Mouse (Mus musculus): Measurements from ENCODE around the gene Eme2. TPM values are rescaled to one million over a fixed set of nuclear protein-coding genes. Genes with fewer than 3 reads are reported as not detected.
"Not testable (repeated sequence)": the region's sequence is repeated elsewhere in the genome, so short reads cannot be mapped to it uniquely, and the experiment has no call there.

Gene Eme2
- total RNA-seq (2021), result 10 to 100 TPM; 17.5 to 17.9 TPM
- long read RNA-seq, experiment 1, full-length matches to known transcripts, result 15 of 24 reads
- long read RNA-seq, experiment 1, partial matches to known transcripts, result 2 of 24 reads
- long read RNA-seq, experiment 1, other reads (novel, unspliced or antisense), result 7 of 24 reads
- long read RNA-seq, experiment 2, full-length matches to known transcripts, result 12 of 20 reads
- long read RNA-seq, experiment 2, partial matches to known transcripts, result 2 of 20 reads
- long read RNA-seq, experiment 2, other reads (novel, unspliced or antisense), result 6 of 20 reads

DNA sequence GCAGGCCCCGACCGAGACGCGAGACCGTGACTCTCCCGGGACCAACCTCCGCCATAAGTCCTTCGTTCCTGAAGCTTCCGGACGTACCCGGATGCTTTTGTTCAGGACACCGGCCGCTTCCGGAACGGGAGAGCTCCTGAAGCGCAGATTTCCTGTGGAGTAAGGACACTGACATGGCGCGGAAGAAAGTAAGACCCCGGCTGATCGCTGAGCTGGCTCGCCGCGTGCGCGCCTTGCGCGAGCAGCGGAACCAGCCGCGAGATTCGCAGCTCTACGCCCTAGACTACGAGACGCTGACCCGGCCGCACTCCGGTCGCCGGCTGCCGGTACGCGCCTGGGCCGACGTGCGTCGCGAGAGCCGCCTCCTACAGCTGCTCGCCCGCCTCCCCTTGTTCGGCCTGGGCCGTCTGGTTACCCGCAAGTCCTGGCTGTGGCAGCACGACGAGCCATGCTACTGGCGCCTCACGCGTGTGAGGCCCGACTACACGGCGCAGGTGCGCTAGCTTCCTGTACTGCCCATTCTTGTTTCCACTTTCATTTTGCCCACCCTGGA lies at the start of gene Eme2, which contains the start of gene Mrps34:
Gene Eme2 (minus strand): TSS at position 93 of the 553 bp plus-strand sequence.
Gene Mrps34 (plus strand): TSS at position 122 of the 553 bp plus-strand sequence.
- intact Hi-C loops (cut with DNase I), result no loop called here
- DNase-seq, result peak; percentile 78 to 87

DNA sequence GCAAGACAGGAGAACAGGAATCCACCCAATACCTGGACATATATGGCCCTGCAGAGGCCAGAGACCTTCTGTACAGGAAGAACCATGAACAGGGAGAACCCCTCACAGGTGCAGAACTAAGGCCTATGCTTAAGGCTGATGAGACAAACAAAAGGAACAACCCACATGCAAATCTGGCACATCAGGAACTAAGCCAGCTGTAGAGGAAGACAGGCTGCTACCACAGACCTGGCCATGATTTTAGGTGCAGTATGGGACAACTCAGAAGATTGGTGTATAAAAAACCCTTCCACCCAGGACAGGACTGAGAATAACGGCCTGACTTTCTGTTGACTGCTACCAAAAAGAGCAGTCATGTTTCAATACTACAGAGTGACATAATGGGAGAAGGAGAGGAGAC lies 48.7 kb upstream of the Eme2 start:
- intact Hi-C loops (cut with DNase I); DNase-seq: not testable (repeated sequence)

DNA sequence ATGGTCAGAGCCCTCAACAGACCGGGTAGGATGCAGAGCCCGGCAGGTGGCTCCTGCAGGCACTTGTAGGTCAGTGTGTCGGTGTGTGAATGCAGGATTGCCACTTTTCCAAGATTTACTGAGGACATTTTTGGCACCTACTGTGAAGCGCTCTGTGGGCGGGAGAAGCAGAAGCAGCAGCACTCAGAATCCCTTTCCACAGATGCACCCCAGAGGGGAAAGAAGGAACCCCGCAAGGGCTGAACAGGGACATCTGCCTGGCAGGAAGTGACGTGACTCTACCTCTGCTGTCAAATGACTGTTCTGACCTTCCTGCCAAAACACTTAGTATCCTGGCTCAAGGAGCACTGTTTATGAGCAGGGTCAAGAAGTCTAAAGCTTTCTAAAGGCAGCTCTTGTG lies 48.1 kb upstream of the Eme2 start:
- intact Hi-C loops (cut with DNase I), result no loop called here
- DNase-seq, result no peak

DNA sequence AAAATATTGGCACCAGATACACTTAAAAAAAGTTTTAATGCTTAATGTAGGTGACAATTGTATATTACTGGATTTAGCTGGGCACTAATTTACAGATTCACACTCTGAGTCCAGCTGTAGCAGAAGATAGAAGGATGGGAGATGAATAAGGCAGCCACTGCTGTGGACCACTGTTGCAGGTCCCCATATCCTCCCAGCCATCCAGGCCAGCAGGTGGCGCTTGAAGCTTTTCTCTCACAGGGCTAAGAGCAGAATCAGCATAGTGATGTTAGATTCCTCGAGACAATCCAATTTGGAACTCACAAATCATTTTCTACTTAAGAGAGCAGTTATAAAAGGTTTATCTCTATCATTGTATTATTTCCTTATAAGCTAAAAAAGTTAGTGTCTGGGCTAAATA lies 47.6 kb upstream of the Eme2 start:
- DNase-seq, result peak; percentile 36 to 53

DNA sequence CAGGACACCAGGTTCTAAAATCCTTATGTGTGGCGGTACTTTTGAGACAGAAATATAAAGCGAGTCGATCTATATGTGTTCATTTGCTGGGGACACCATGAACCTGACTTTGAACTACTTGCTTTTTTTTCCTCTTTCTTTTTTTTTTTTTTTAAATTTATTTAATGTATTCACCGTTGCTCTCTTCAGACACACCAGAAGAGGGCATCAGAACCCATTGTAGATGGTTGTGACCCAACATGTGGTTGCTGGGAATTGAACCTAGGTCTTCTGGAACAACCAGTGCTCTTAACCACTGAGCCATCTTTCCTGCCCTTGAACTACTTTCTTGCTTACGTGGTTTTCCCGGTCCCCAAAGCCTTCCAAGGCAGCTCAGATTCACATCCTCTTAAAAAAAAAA lies 42.4 kb upstream of the Eme2 start:
- intact Hi-C loops (cut with DNase I), result loop anchor here (10.0 kb wide), 1 partner anchor 338 kb away; the partner anchor contains the start of gene Ube2i
- DNase-seq, result no peak

More for the DNA sequence above, 47.6 kb upstream of the Eme2 start:
- intact Hi-C loops (cut with DNase I), result loop anchor here (1.0 kb wide), 1 partner anchor 74 kb away; the partner anchor contains the start of gene Ift140

DNA sequence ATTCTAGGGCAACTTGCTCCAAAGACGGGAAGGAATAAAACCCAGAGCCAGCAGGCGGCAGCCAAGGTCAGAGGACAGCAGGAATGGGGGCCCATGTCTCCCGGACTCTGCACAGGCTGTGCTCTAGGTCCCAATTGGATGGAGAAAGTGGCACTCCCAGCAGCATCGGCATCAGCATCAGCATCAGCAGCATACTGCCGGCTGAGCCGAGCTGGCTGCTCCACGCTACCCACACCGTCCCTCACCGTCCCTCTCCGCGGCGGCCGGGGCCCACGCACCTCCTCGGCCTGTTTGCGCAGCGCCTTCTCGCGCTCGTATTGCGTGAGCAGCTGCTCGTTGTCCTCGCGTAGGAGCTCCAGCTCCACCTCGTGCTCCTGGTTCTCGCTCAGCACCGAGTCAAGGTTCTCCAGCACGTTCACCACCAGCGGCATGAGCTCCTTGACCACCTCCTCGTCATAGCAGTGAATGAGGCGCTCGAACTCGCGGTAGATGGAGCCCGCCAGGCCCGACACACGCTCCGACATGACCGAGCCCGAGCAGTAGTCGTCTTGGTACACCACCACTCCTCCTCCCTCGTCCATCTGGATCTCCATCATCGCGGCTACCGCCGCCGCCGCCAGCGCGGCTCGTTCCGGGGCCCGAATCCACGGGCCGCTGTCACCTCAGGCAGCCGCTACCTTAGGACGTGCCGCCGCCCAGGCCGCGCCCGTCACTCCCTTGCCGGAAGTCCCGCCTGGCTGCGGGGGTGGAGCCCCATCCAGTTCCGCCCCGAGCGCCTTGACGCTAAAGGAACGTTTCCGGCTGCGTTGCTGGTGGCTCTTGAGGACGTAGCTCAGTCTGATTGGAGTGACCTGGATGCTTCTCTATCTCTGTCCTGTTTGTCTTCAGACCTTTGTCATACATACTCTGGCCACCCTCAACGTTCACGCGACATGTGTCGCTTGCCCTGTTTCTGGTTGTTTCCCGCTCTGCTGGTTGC lies 41.7 kb upstream of the Eme2 start, which contains the start of gene Mapk8ip3:
Gene Mapk8ip3 (minus strand): TSS at position 719 of the 979 bp plus-strand sequence.
- intact Hi-C loops (cut with DNase I), result loop anchor here (10.0 kb wide), 1 partner anchor 338 kb away; the partner anchor contains the start of gene Ube2i
- DNase-seq, result peak; percentile 96 to 98

DNA sequence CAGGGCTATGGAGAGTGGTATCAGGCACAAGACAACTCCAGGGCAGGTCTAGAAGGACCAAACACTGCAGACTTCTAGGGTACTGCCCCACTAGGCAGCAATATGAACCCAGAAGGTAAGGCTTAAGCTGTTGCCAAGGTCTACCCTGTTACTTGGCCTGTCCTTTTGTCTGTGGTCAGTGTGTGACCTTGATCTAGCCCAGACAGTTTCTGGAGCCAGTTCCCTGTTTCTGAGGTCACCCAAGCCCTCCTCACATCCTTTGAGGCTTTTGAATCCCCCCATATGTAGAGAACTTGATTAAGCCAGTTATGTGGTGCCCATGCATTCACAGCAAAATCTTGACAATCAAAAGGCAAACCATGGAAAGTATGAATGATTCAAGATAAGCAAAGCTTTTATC lies 40.8 kb upstream of the Eme2 start:
- no peak for DNase-seq
- intact Hi-C loops (cut with DNase I), result loop anchor here (10.0 kb wide), 1 partner anchor 339 kb away; the partner anchor contains the start of gene Ube2i

DNA sequence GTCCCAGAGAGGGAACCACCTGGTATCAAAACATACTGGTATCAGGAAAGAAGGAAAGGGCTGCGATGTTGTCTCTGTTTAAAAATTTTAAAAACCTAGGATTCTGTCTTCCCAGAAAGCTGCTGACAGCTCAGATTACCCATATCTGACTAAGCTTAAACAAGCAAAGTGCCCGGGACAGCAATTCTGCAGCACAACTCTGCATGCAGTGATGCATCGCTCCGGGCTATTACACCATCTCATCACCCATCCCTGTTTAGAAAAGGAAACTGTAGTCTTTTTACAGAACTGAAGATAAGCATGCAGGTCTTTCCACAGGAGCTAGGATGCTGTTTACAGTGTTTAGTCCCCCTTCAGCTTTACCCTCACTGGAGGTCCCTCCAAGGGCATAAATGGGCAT lies 40.0 kb upstream of the Eme2 start:
- intact Hi-C loops (cut with DNase I), result loop anchor here (10.0 kb wide), 1 partner anchor 340 kb away; the partner anchor contains the start of gene Ube2i
- no peak for DNase-seq

DNA sequence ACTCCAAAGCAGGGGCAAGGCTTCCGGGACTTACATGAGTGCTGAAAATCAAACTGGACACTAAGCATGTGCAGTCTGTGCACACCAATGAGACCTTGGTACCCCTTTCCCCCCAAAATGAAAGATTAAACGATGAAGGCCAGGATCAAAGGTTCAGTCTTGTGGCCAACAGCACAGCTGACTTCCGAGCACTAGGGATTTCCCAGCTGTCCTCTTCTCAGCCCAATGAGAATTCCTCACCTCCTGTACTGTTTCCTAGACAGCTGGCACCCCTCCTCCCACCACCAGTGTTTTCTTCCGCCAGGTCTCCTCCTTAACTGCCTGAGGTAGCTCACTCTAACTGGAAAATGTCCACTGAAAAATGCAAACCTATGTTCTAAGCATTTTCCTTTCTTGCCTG lies 38.3 kb upstream of the Eme2 start:
- intact Hi-C loops (cut with DNase I), result loop anchor here (10.0 kb wide), 1 partner anchor 342 kb away; the partner anchor contains the start of gene Ube2i
- DNase-seq, result no peak

DNA sequence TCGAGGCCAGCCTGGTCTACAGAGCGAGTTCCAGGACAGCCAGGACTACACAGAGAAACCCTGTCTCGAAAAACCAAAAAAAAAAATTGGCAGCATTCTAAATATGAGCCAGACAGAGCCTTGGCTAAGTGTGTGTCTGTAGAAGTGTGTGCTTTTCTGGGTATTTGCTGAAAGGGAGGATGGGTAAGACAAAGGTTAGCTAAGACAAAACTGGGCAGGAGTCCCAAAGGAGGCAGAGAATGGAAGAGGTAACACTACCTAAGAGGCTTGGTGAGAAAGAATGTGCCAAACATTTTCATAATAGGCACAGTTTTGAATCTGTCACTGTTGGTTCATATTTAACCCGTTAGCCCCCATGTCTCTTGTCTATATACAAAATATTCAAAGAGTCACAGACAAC lies 37.5 kb upstream of the Eme2 start:
- intact Hi-C loops (cut with DNase I), result loop anchor here (10.0 kb wide), 1 partner anchor 342 kb away; the partner anchor contains the start of gene Ube2i
- DNase-seq, result no peak

DNA sequence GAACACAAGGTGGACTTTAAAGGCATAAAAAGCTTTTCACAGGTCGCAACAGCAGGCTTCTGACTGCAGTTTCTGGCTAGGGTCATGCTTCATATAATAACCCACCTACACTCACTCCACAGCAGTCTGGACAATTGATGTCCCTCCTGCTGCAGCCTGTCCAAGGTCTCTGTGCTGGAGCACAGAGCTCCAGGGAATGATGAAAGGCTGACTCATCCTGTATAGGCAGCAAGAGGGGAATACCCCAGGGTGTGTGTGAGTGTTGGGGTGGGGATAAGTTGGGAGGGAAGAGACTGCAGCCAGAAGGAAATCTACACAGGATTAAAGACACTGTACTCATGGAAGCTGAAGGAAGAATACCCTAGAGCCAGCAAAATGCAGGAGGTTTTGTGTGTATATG lies 34.6 kb upstream of the Eme2 start:
- intact Hi-C loops (cut with DNase I), result no loop called here
- DNase-seq, result no peak

DNA sequence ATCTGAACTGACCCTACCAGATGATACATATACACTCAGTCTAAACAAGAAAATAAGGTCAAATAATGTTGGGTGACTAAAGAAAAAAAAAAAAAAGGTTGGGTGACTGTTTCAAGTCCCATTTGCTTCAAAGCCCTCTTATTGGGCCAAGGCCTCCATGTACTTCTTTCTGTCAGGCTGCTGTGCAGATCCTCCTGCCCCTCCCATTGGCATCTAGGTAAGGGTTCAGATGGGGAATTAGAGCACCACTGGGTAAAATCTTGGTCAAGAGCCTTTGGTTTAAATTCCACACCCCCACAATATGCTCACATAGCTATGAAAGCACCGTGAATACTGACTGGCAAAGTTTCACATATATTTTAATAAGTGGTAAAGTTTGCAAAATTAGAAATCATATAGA lies 28.4 kb upstream of the Eme2 start:
- intact Hi-C loops (cut with DNase I), result no loop called here
- DNase-seq, result no peak

DNA sequence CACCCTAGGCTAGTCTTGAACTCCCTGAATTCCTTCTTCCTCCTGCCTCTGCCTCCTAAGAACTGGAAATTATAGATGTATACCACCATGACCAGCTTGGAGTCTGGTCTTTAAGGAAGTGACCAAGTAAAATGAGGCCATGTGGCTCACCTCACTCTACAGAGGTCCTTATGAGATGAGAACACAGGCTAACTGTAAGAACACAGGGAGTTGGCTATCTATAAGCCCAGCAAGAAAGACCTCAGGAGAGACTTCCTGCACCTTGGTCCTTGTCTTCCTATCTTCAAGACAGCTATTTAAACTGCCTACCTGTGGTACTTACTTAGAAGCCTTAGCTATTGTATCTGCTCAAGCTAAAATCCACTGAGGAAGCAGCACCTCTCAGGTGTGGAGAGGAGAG lies 19.1 kb upstream of the Eme2 start:
- DNase-seq, result no peak
- intact Hi-C loops (cut with DNase I), result no loop called here

DNA sequence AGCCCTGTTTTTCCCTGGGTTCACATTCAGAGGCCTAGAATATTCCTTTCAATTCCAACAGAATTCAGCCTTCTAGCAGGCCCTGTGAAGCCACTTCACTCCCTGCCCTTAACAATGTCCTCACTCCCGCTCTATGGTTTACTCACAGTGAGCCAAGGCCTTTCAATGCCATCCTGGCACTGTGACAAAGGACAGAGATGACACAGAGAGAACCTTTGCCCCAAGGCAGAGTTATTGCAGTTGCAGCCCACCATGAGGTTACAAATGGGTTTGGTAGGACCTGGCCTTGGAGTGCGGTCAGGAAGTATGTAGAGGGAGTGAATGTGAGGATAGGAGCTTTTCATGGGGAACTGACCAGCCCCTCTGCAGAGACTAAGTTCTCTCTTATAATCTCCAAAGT lies 12.7 kb upstream of the Eme2 start:
- intact Hi-C loops (cut with DNase I), result no loop called here
- no peak for DNase-seq

DNA sequence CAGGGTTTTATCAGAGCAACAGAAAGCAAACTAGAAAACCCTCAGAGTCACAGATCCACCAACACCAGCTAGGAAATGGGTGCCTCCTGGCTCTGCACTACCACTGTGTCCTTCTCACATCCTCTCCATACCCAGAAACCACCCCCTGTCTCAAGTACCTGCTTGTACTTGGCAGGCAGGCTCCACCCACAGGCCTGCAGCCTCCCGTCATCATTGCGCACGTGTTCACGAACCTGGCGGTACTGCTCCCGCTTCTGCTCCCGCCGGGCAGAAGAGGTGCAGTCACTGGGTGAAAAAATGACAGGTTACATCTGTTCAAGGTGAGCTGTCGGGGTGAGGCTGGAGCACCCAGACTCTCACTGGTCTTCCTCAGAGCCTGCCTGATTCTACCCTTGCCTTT lies 8.9 kb upstream of the Eme2 start:
- DNase-seq, result no peak
- intact Hi-C loops (cut with DNase I), result no loop called here

DNA sequence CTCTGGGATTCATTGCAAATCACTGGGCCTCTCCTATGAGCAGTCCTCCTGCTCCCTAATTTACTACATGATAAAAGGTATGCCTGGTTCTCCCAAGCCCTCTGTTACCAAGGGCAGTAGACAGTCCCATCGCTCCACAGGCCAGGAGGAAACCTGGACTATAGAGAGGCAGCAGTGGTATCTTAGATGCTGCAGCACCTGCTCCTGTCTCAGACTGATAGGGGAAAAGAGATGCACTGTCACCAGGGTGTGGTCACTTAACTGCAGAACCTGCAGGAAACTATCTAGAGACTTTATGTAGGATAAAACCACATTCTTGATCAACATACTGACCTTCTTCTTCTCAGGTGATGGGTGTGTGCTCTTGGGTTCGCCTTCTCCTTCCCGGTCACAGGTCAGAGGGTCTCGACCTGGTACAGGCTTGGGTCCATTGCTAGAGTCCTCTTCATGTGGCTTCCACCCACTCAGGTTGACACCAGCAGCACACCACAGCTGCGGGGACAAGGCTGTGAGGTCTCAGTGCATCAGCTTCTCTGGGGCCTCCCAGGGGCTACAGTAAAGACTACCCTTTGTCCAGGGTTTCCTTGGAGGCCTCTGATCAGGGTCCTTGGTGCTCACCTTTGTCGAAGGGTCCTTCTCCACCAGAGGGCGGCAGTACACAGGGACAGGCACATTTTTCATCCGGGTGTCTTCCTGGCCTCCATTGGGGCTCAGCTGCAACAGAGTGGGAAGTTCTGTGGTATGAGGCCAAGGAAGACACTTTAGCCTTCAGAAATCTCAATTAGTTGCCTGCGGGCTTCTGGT lies 8.0 kb upstream of the Eme2 start:
- no peak for DNase-seq
- intact Hi-C loops (cut with DNase I), result no loop called here

DNA sequence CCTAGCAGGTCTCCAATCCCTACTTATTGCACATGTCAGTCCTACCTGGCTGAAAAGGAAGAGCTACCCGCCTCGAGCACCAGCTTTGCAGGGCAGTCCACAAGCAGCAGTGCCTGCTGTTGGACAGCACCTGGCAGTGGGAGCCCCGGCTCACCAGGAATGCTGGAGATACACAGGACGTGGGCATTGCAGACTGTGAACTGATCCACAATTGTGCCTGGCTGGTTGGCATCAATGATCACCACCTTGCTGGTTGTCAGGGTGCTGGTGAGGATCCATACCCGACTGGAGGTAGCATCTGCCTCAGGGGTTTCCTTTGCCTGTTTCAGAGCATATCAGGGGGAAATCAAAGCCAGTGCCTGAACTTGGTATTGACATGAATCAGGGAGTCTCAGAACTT lies 7.2 kb upstream of the Eme2 start:
- intact Hi-C loops (cut with DNase I), result no loop called here
- no peak for DNase-seq

DNA sequence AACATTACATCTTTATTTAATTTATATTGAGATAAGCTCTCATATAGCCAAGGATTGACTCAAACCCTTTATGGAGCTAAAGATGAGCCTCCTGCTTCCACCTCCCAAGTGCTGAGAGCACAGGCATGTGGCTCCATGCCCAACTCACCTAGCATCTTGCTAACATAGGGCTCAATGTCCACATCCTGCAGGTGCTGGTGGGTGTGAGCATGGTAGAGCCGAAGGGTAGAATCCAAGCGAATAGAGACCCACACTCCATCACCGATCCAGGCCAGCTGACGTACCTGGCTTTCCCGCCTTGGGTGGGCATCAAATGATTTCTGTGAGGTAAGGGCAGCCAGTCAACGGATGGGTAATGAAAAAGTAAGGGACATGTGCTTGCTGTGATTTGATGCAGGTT lies 5.1 kb upstream of the Eme2 start:
- intact Hi-C loops (cut with DNase I), result no loop called here
- DNase-seq, result no peak

DNA sequence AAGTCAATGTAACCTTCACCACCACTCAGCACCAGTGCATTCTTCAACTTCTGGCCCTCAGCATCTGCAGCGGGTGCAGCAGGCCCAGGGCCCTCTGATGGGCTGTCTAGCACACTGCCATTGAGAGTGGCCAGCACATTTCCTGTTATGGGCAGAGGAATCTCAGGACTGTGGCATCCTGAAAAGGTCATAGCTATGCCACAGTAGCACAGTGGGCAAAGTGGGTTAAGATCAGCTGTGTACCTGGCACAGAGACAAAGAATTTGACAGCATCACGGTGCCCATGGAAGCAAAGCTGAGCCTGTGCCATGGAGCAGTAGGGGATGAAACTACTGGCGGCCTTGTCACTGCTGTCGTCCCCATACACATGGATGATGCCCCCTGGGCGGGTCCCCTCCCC lies 4.3 kb upstream of the Eme2 start:
- DNase-seq, result peak in 1 of 2 experiments; percentile 65
- intact Hi-C loops (cut with DNase I), result no loop called here

Measured in heart, postnatal 14 days (tissue).